Mouse (Mus musculus) frontal cortex, adult 2 months (tissue): Measurements from ENCODE around the gene Pkm. TPM values are rescaled to one million over a fixed set of nuclear protein-coding genes. Genes with fewer than 3 reads are reported as not detected.
A peak's percentile ranks its signal among the peaks of the same experiment; 100 is the strongest.

Experiments used
- DNase-seq, 2 experiments: peaks; one replicate each; pipeline ENCODE4 v3.0.0; 2022; ENCODE audit warnings: low spot score in 1 of 2; ENCODE audit errors: extremely low spot score in 1 of 2
- polyA plus RNA-seq: library from polyadenylated mRNA; depleted of rRNA; stranded (reverse); fragments of >200 nt; gene quantifications from 2 replicates; pipeline ENCODE4 v1.2.3, GENCODE M21; 2012

Gene Pkm
- polyA plus RNA-seq, 1 experiment = 1,497 TPM

GRCm38 (mm10) chr9:59664664-59665256 lies 8.6 kb downstream of the Pkm start:
- no peak for DNase-seq

GRCm38 (mm10) chr9:59666016-59666415 lies 9.8 kb downstream of the Pkm start:
- no peak for DNase-seq

DNA sequence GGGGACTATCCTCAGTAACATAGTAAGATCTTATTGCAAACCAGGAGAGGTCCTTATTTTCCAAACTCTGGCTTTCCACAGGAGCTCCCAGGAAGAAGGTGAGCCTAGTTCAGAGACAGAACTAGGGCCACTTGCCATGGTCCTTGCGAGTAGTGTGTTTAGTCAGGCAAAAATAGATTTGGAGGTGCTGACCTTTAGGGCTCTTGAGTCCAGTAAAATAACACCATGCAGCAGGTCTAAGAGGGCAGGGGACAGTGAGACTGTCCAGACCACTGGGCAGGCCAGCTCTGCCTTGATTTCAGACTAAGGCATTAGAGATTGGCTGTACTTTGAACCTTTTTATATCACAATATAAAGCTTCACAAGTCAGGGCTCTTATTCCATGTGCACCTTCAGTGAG lies 10.6 kb downstream of the Pkm start:
- no peak for DNase-seq

GRCm38 (mm10) chr9:59667250-59667649 lies 11.1 kb downstream of the Pkm start:
- DNase-seq = peak in 1 of 2 experiments; percentile 71

- no peak for DNase-seq
These were observed 11.7 kb downstream of the Pkm start for GRCm38 (mm10) chr9:59667904-59668303.

- no peak for DNase-seq
These were observed 12.3 kb downstream of the Pkm start for GRCm38 (mm10) chr9:59668473-59668872.

DNA sequence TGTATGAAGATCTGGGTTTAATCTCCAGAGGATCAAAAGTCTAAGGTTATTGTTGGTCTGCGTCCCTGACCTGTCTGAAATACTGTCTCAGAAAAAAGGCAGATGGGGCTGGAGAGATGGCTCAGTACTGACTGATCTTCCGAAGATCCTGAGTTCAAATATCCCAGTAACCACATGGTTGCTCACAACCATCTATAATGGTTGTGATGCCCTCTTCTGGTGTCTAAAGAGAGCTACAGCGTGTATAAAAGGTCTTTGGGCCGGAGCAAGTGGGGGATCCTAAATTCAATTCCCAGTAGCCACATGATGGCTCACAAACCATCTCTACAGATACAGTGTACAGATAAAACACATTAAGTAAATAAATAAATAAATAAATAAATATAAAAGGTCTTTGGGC lies 13.0 kb downstream of the Pkm start:
- DNase-seq = no peak

GRCm38 (mm10) chr9:59672195-59672894 lies 16.2 kb downstream of the Pkm start:
- no peak for DNase-seq

GRCm38 (mm10) chr9:59673427-59673826 lies 17.3 kb downstream of the Pkm start:
- no peak for DNase-seq

DNA sequence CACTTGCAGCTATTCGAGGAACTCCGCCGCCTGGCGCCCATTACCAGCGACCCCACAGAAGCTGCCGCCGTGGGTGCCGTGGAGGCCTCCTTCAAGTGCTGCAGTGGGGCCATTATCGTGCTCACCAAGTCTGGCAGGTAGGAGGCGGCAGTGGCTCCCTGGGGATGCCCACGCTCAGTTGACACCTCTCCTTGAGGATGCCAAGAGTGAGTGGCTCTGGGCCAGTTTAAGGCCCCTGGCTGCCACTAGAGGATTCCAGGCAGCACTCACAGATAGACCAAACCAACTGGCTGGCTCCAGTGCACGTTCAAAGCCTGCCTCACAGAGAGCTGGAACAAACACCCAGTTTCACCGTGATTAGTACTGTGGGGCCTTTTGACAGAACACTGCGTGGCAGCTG lies 19.4 kb downstream of the Pkm start:
- DNase-seq = no peak

DNA sequence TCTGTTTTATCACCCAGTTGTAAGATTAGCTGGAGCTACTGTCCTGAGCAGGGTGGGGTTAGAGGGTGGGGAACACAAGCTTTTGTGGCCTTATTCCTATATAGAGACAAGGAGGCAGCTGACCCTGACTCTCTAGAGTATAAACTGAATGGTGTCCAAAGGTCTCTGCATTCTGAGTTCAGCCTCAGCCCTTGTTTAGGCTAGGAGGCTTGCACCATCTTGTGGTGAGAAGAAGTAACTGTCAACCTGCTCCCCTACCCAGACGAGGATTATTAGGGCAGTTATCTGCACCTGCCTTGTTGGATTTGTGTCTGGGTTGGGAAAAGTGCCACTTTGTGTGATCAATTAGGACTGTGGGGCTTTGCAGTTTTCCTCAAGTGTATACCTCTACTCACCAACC lies 22.1 kb downstream of the Pkm start:
- DNase-seq = no peak

DNA sequence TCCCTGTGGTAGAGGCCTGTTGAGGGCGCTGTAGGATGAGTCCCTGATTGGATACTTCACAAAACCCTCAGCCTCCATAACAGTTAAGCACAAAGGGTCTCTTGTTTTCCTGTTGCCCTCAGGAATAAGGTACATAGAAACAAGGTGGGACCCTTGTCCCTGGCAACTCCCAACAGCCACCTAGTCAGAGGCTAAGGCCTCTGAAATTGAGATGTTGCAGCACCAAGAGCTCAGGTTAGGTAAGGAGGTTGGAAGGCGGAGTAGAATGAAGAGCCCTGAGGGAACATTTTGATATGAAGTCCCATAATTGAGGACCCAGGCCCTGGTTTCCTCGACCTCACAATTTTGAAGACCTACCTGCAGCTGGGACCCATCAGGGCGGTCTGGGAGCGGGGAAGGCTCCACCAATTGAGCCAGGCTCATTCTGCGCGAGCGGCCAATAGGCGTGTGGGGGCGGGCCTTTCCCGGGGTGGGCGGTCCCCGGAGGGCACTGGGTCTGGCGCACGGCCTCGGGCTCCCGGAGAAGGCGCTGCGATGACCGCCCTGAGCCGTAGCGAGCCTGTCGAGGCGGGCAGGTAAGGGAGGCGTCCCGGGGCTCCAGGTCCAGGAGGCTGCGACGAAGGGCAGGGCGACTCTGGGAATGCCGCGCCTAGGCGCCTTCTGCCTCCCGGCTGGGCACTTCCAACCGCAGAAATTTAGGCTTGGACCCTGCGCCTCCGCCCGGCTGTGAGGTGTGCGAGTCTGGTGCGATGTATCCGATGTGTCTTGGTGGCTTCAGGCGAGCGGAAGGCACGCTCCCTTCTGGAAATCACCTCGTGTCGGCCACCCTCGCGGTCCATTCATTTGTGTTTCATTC lies 23.7 kb downstream of the Pkm start, which contains the start of gene Gramd2:
TSS of gene Gramd2 (plus strand) at position 467 of the 856 bp plus-strand sequence.
- DNase-seq = peak in 1 of 2 experiments; percentile 78

GRCm38 (mm10) chr9:59680534-59680875 lies 24.3 kb downstream of the Pkm start:
- DNase-seq = no peak

GRCm38 (mm10) chr9:59684020-59684419 lies 27.9 kb downstream of the Pkm start:
- DNase-seq = no peak

GRCm38 (mm10) chr9:59687416-59688046 lies 31.4 kb downstream of the Pkm start:
- DNase-seq = peak; percentile 61 to 76

DNA sequence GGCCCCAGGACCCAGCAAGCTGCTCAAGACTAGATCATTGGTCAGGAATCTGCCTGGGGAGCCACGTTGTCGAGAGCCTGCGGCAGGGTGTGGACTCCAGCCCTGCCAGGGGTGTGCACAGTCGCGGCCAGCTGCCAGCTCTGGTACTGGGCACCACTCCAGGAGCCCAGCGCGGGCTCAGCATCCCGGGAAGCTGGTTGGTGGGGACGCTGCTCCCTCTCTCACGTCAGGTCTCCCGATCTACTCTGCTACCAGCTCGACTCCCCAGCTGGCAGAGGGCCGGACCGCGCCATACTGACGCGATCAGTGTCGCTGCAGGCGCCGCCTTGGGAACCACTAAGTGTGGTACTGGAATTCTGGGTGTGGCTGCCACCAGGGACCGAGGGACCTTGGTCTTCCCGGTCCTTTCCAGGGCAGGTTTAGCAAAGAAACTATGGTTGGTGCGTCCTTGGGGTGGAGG lies 35.5 kb downstream of the Pkm start:
- peak; percentile 78 to 92 for DNase-seq

GRCm38 (mm10) chr9:59692145-59692544 lies 36.0 kb downstream of the Pkm start:
- DNase-seq = peak in 1 of 2 experiments; percentile 65

DNA sequence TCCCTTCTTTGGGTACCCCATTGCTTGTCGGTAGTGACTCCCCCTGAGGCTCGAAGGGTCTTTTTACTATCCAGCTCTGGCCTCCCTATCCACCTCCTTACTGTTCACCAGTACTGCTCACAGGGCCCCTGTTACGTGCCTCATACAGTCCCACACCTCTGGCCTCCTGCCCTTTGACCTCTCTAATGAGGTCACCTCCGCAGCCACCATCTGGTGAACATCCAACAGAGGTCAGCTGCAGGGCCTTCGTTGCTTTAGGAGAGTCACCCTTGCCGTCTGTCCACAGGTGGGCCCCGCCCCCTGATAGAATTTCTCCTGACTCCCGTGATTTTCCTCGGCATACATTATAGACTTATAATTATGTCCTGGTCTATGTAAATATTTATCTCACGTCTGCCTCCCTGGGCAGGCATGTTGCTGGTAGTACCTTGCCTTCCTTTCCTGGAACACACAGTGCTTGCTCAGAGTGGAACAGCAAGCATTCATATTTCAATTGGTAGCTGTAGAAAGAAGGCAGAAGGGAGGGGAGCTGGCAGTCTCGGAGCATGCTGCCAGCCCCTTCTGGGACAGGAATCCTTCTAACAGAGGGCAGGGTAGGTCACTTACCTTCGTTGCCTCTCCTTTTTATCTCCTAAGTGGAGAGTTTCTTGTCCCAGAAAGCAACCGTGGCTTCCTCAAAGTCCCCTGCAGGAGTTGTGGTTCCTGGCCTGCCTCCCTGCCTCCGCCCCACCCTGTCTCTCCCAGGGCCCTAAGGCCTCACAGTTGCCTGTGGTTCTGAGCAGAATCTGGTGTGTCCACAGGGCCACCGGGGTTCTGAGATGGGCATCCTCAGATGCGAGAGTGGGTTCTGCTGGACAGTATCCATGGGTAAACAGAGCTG lies 38.6 kb downstream of the Pkm start:
- DNase-seq = no peak

DNA sequence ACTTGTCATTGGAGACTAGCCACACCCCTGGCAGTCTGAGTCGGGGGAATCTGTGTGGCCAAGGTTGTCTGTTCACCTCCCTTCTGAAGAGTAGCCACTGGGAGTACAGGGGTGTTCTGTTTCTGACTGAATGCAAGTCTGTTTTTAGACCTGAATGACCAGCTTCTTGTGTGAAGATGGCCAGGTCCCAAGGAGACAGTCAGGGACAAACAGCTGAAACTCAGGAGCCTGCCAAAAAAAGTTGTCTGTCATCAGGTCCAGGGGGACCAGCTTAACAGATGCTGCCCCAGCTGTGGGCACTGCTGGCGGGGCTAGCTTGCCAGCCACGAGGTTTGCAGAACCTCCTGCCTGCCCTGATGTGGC lies 39.3 kb downstream of the Pkm start:
- DNase-seq = no peak

DNA sequence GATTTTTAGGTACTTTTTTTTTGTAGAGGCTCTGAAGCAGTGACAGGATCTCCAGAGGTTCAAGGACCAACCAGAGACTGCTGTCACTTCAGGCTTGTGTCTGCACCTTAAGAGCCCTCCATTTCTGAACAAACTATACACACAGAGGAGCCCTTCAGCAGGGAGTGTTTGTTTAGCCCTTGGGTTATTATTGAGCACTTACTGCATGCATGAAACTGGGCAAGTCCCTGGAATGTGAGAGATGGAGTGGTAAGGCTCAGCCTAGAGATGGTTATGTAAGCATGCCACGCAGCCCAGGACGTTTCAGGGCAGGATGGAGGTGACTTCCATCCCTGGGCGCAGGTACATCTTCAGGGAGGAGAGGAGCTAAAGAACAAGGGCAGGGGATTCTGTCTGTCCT lies 40.2 kb downstream of the Pkm start:
- DNase-seq = no peak
